Mouse (Mus musculus): Measurements from ENCODE around the gene Cluap1.

DNA sequence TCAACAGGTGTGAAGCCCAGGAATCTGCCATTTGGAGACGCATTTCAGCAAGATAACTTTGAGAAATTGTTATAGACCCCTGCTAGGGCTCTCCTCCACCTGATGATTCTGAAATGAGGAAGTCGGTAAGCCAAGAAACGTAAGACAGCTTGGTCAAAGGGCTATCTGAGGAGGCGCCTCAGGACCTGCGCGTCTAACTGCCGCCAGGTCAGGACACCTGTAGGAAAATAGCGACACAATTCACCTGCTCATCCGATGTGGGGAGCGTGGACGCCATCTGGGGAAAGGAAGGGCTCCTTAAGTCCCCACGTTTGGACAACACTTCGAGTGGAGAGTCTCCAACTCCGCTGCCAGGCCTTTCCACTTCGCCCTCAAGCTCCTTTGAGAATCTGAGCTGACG, 36.8 kb upstream of the Cluap1 start:
- TF ChIP-seq GATA1 (IDR thresholded peaks at IDR 0.05; ENCODE audit: borderline replicate concordance, low read length) (no peak), FLI1 (IDR thresholded peaks at IDR 0.05; ENCODE audit: low read length) (no peak)

Data from megakaryocyte, embryonic 14.5 days (primary cell).